Mouse (Mus musculus) left cerebral cortex, postnatal 25 days (tissue): ENCODE results near the gene Fh1. TPM values are rescaled to one million over a fixed set of nuclear protein-coding genes. Genes with fewer than 3 reads are reported as not detected.
A peak's percentile ranks its signal among the peaks of the same experiment; 100 is the strongest.

ENCODE experiments used
- DNase-seq, 2 experiments: peaks; one replicate each; pipeline ENCODE4 v3.0.0; 2022; ENCODE audit warnings: low spot score in 2 of 2, mixed read lengths in 1 of 2
- intact Hi-C: fragments of 180-260 bp; cut with DNase I; formaldehyde crosslinking; loops from one replicate; pipeline ENCODE4 v1.15.1; 2025
- total RNA-seq, 2 experiments: library from RNA; stranded (reverse); gene quantifications; 2 replicates each; pipeline ENCODE4 v1.2.3; 2021

The Fh1 gene
- total RNA-seq, 2 experiments from 2014 or later = 69.1 to 92.9 TPM

GRCm38 (mm10) chr1:175565579-175566103, 59.8 kb downstream of the Fh1 start:
- no peak for DNase-seq
- intact Hi-C loops = no loop called here

- intact Hi-C loops = no loop called here
- DNase-seq = no peak
These were observed 61.1 kb downstream of the Fh1 start for GRCm38 (mm10) chr1:175564321-175564720.

- intact Hi-C loops = no loop called here
- DNase-seq = no peak
These were observed 63.1 kb downstream of the Fh1 start for GRCm38 (mm10) chr1:175562379-175562778.

GRCm38 (mm10) chr1:175561806-175562205, 63.6 kb downstream of the Fh1 start:
- intact Hi-C loops = no loop called here
- DNase-seq = no peak

DNA sequence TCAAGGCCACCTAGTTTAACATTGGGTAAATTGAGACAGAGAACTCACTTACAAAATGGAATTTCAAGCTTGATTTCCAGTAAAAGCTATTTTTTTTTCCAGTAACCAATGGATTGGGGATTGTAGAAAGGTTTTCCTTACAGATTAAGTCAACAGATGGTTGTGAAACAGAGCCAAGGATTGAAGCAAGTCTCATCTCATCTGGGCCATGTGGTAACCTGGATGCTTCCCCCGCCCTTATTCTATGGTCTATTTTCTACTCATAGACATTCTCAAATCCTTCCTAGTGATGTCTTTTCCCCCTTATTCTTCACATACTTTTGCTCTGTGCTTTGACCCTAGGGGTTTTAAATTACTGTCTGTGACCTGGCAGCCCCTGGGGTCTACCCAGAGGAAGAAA, 70.8 kb downstream of the Fh1 start:
- peak in 1 of 2 experiments; percentile 20 for DNase-seq
- intact Hi-C loops = no loop called here

GRCm38 (mm10) chr1:175552474-175552873, 73.0 kb downstream of the Fh1 start:
- no peak for DNase-seq
- intact Hi-C loops = no loop called here

DNA sequence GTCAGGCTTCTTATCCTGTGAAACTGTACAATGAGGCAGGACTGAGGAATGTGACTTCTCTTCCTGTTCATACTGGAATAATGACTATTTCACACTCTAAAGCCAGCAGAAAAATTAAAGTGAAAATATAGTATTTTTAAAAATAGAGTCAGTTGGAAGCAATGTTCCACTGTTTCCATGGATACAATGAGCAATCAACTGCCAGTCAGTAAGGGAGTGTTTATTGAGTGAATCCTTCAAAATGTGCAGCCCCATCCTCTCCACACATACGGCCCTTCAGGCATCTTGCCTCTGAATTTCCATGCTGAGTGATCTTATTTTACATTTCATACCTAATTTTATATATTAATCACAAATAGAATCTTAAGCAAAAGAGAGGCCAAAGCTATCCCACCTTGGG, 74.8 kb downstream of the Fh1 start:
- intact Hi-C loops = no loop called here
- peak in 1 of 2 experiments; percentile 27 for DNase-seq

Other genes starting within 250 kb of the Fh1 start
- 100 to 1,000 TPM; 114 to 117 TPM for gene Rgs7, start 133.1 kb downstream of the Fh1 start, total RNA-seq
- gene Kmo, start 5.3 kb downstream of the Fh1 start, total RNA-seq = not detected
- gene Opn3, start 67.1 kb upstream of the Fh1 start, total RNA-seq = 1 to 10 TPM; 8.2 to 8.9 TPM
- gene Chml, start 67.3 kb upstream of the Fh1 start, total RNA-seq = 10 to 100 TPM in 1 of 2 experiments, 1 to 10 TPM in 1; 9.7 to 11.1 TPM
- not detected for gene Wdr64, start 73.0 kb upstream of the Fh1 start, total RNA-seq